Mouse (Mus musculus) hindbrain, postnatal 0 days (tissue): ENCODE measurements around the gene Adam11. TPM values are rescaled to one million over a fixed set of nuclear protein-coding genes. Genes with fewer than 3 reads are reported as not detected.

Source experiments
- ATAC-seq: fragments of 200-750 bp; cut with Nextera tagmentation; 2 replicates; pipeline ENCODE4 v1.8.0; 2017; ENCODE audit warnings: mild to moderate bottlenecking, moderate TSS enrichment, moderate library complexity
- DNase-seq: peaks from one replicate; pipeline ENCODE4 v3.0.0-alpha.2; 2015; ENCODE audit warnings: low spot score
- H3K27ac ChIP-seq: fragments of 300-500 bp; sonication (generic); 2 replicates; pipeline ENCODE4 v1.5.1; 2014; ENCODE audit warnings: mild to moderate bottlenecking
- H3K27me3 ChIP-seq: fragments of 300-500 bp; sonication (generic); 2 replicates; pipeline ENCODE4 v1.6.1; 2014; ENCODE audit warnings: low read length, mixed read lengths; ENCODE audit not compliant: insufficient read depth
- H3K36me3 ChIP-seq: fragments of 300-500 bp; sonication (generic); 2 replicates; pipeline ENCODE4 v1.6.1; 2014; ENCODE audit warnings: low read length, mixed read lengths; ENCODE audit not compliant: insufficient read depth
- H3K4me1 ChIP-seq: fragments of 300-500 bp; sonication (generic); 2 replicates; pipeline ENCODE4 v1.6.1; 2014; ENCODE audit warnings: antibody characterized with exemption, low read length, mixed read lengths; ENCODE audit not compliant: insufficient read depth
- H3K4me2 ChIP-seq: fragments of 300-500 bp; sonication (generic); 2 replicates; pipeline ENCODE4 v1.6.1; 2014; ENCODE audit warnings: low read depth, mild to moderate bottlenecking, low read length, moderate library complexity, mixed read lengths
- H3K4me3 ChIP-seq: fragments of 300-500 bp; sonication (generic); 2 replicates; pipeline ENCODE4 v1.5.1; 2014; ENCODE audit warnings: low read length
- H3K9ac ChIP-seq: fragments of 300-500 bp; sonication (generic); replicated peaks from 2 replicates; pipeline ENCODE4 v1.6.1; 2014; ENCODE audit warnings: mild to moderate bottlenecking, low read length, moderate library complexity, mixed read lengths
- H3K9me3 ChIP-seq: fragments of 300-500 bp; sonication (generic); 2 replicates; pipeline ENCODE4 v1.6.1; 2016; ENCODE audit warnings: low read length, mixed read lengths
- CTCF ChIP-seq: IDR thresholded peaks from 2 replicates; pipeline ENCODE4 v1.5.1; 2016; ENCODE audit warnings: antibody characterized with exemption, control low read depth, low read depth
- WGBS: fragments of 180-500 bp; shearing (Covaris S2); extraction: QIAGEN DNeasy Blood & Tissue Kit; methylation state at CpG from one replicate; pipeline ENCODE4 v1.1.7; 2014; 5-methylcytosine and 5-hydroxymethylcytosine counted together
- polyA plus RNA-seq: library from polyadenylated mRNA; unstranded; fragments of >200 nt; fragmentation: Nextera tagmentation; extraction: Ambion mirVana; gene quantifications from 2 replicates; pipeline ENCODE4 v1.2.1, GENCODE M21; 2015
- total RNA-seq: library from RNA; depleted of rRNA; stranded (reverse); fragments of >200 nt; gene quantifications from 2 replicates; pipeline ENCODE4 v1.2.3, GENCODE M21; 2014

Gene Adam11
- total and polyA plus RNA-seq, 2 experiments from 2014 or later, result 17.8 to 33.1 TPM

DNA sequence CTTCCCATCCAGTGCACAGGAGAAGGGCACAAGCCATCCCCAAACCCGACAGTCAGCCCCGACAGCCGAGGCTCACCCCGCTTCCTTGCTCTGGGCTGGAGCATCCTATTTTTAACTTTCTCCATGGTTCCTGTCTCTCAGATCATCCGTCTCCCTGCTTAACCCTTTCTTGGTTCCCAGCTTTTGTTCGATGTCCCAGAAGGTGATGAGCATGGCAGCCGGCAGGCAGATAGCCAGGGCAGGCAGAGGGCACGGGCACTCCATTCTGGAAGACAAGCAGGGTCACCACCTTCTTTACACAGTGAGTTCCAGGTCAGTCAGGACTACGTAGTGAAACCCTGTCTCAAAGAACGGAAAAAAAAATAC, 19.7 kb downstream of the Adam11 start:
- no peak overlapping the region for H3K4me2 ChIP-seq
- no peaks in the 10 kb centered on the region for H3K27me3 ChIP-seq
- H3K36me3 ChIP-seq, result 0 out of 2 replicates have a peak, but pooled peaks cover 3% of the 10 kb centered on the region
- no peaks in the 10 kb centered on the region for H3K9me3 ChIP-seq
- no peak overlapping the region for H3K9ac ChIP-seq
- 50% methylated on average over 10 of the region's 10 CpGs for WGBS
- ATAC-seq (no peak), DNase-seq (no peak)
- H3K4me3 ChIP-seq, result no peak overlapping the region
- H3K27ac ChIP-seq, result no peak overlapping the region
- H3K4me1 ChIP-seq, result peaks cover 11% of the 10 kb centered on the region; the same call in 1 of the 2 replicates
- no peak for TF ChIP-seq CTCF

DNA sequence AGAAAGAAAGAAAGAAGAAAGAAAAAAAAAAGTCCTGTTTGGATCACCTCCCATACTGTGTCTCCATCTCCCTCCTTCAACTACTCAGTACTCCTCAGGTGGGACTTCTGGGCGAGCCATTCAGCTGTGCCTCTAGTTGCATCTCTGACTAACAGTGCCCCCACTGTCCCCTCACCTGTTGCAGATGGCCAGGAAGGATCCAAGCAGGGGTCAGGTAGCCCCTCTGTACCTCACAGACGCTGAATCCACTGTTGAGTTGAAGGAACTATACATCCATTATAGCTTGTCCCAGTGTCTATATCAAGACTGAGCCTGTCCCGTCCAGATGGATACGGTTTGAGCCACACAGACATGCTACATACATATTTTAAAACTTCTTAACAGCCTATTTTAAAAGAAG, 20.3 kb downstream of the Adam11 start:
- Histone ChIP-seq H3K4me3 (no peak overlapping the region), H3K4me2 (no peak overlapping the region), H3K9me3 (no peaks in the 10 kb centered on the region), H3K4me1 (peaks cover 11% of the 10 kb centered on the region; the same call in 1 of the 2 replicates), H3K27me3 (no peaks in the 10 kb centered on the region), H3K27ac (no peak overlapping the region), H3K9ac (no peak overlapping the region), H3K36me3 (0 out of 2 replicates have a peak, but pooled peaks cover 2% of the 10 kb centered on the region)
- 91% methylated on average over 4 of the region's 4 CpGs for WGBS
- no peak for DNase-seq
- no peak for ATAC-seq
- TF ChIP-seq CTCF, result no peak

DNA sequence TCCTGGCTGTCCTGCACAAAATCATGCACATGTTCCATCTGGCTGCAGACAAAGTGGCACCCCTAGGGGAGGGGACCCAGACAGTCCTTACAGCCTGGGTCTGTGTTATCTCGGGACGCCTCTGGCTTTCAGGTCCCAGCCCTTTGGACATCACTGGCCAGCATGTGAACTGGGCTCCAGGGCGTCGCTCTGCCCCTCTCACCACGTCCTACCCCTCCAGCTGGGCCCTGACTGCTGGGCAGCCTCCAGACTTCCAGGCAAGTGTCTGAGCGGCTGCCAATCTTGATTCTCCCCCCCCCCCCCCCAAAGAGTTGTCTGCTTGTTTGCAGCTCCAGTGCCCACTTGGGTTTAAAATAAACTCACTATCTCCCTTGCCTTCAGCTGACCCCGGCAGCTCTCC, 22.2 kb downstream of the Adam11 start:
- DNase-seq (peak; percentile 1), ATAC-seq (no peak)
- TF ChIP-seq CTCF, result no peak
- no peaks in the 10 kb centered on the region for H3K9me3 ChIP-seq
- H3K9ac ChIP-seq, result no peak overlapping the region
- no peak overlapping the region for H3K4me2 ChIP-seq
- H3K4me1 ChIP-seq, result peaks cover 5% of the 10 kb centered on the region; the same call in 1 of the 2 replicates
- H3K27ac ChIP-seq, result no peak overlapping the region
- H3K27me3 ChIP-seq, result no peaks in the 10 kb centered on the region
- no peaks in the 10 kb centered on the region for H3K36me3 ChIP-seq
- 54% methylated on average over 7 of the region's 7 CpGs for WGBS
- H3K4me3 ChIP-seq, result no peak overlapping the region

DNA sequence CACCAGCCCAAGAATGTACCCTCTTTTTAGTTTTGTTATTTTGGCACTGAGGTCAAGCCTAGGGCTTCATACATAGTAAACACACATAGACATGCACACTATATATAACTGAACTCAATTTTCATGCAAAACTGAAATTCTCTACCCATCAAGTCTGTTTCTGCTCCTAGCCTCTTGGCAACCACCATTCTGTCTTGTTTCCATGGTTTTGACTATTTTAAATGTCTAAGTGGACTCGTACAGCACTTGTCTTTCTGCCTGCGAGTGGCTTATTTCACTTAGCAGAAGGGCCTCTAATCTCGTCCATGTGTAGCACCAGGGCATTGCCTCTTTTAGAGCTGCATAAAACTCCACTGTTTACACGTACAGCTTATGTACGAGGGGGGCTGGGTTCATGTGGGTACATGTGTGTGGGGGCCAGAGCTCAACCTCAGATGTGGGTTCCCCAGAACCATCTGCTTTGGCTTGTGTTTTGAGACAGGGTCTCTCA, 26.5 kb downstream of the Adam11 start:
- no peaks in the 10 kb centered on the region for H3K4me1 ChIP-seq
- H3K36me3 ChIP-seq, result no peaks in the 10 kb centered on the region
- no peaks in the 10 kb centered on the region for H3K27me3 ChIP-seq
- no peak for TF ChIP-seq CTCF
- H3K27ac ChIP-seq, result no peak overlapping the region
- no peak overlapping the region for H3K4me3 ChIP-seq
- no peak overlapping the region for H3K4me2 ChIP-seq
- no peaks in the 10 kb centered on the region for H3K9me3 ChIP-seq
- WGBS, result 76% methylated on average over 5 of the region's 5 CpGs
- no peak overlapping the region for H3K9ac ChIP-seq
- DNase-seq, result no peak
- ATAC-seq, result no peak

DNA sequence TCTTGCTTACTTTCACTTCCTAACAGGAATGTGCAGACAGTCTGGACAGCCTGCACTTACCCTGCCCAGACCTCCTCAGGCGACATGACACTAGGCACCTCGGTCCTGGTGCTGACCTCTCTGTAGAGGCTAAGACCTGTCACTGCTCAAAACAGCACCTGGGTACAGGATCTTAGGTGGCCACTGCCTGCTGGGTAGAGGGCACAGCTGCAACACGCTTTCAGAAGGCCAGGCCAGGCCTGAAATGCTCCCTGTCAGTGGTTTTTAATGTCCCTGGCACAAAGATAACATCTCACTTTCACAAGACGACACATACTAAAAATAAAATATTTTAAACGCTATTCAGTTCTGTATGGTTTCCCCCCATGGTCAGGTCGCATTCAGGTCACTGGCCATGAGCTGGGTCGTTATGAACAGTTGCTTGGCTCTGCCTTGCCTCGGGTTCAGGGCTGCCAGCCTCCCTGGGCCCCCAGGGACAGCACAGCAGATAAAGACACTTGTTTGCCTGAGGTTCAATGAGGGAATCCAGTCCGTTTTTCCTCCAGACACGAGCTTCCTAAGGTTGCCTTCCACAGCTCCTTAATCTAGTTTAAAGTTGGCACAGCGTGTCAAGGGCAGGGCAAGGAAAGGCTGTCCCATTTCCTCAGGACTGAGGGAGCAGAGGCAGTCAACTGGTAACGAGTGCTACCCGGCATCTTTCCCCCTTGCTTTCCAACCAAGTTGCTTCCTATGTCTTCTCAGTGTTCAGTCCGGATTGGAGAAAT, 30.6 kb downstream of the Adam11 start:
- no peak for TF ChIP-seq CTCF
- H3K27ac ChIP-seq, result peak overlapping the region; percentile 9; the same call in 1 of the 2 replicates
- no peak overlapping the region for H3K4me3 ChIP-seq
- H3K27me3 ChIP-seq, result no peaks in the 10 kb centered on the region
- no peaks in the 10 kb centered on the region for H3K36me3 ChIP-seq
- no peak for DNase-seq
- H3K9ac ChIP-seq, result no peak overlapping the region
- H3K4me1 ChIP-seq, result no peaks in the 10 kb centered on the region
- ATAC-seq, result no peak
- H3K9me3 ChIP-seq, result no peaks in the 10 kb centered on the region
- no peak overlapping the region for H3K4me2 ChIP-seq
- WGBS, result 56% methylated on average over 14 of the region's 14 CpGs

DNA sequence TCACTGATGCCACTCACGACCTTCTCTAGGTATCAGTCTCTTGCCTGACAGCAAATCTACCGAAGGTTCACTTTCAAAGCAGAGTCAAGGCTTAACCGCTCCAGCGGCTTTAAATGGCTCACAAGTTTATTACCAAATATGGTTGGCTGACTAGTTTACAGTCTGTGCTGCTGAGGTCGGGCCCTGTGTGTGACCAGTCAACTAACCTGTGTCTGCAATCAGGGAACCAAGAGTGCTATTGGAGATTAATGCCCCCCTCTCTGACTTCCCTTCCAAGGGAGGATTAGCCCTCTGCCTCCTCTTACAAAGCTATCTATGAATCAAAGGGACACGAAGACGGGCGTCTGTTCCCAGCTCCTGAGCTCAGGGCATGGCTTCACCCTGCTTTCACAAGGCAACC, 32.9 kb downstream of the Adam11 start:
- TF ChIP-seq CTCF, result no peak
- H3K9ac ChIP-seq, result no peak overlapping the region
- no peak overlapping the region for H3K4me3 ChIP-seq
- no peaks in the 10 kb centered on the region for H3K9me3 ChIP-seq
- no peaks in the 10 kb centered on the region for H3K27me3 ChIP-seq
- no peak for ATAC-seq
- H3K27ac ChIP-seq, result no peak overlapping the region
- no peak for DNase-seq
- H3K36me3 ChIP-seq, result no peaks in the 10 kb centered on the region
- no peak overlapping the region for H3K4me2 ChIP-seq
- WGBS, result 68% methylated on average over 8 of the region's 8 CpGs
- H3K4me1 ChIP-seq, result no peaks in the 10 kb centered on the region

DNA sequence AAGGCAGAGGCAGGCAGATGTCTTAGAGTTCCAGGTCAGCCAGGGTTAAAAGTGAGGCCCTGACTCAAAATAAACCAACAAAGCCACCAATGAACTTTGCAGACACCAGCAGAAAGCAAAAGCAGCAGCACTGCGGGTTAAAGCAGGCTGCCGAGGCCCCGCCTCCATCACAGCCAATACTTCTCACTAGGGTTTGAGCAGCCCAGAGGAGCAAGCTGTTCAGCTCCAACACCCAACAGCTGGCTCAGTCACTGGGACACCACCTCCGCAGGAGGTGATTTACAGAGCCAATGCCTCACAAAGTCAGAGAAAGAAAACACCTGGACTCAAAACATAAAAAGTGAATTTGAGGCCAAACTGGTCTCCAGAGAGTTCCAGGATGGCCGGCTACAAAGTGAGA, 42.2 kb downstream of the Adam11 start:
- H3K36me3 ChIP-seq, result peaks cover 14% of the 10 kb centered on the region; the same call in 1 of the 2 replicates
- H3K4me1 ChIP-seq, result no peaks in the 10 kb centered on the region
- no peak overlapping the region for H3K9ac ChIP-seq
- TF ChIP-seq CTCF, result no peak
- no peaks in the 10 kb centered on the region for H3K27me3 ChIP-seq
- no peak overlapping the region for H3K4me2 ChIP-seq
- no peak overlapping the region for H3K27ac ChIP-seq
- ATAC-seq (no peak), DNase-seq (no peak)
- H3K4me3 ChIP-seq, result no peak overlapping the region
- 81% methylated on average over 5 of the region's 5 CpGs for WGBS
- H3K9me3 ChIP-seq, result no peaks in the 10 kb centered on the region
